Mouse (Mus musculus) midbrain, embryonic 12.5 days (tissue): ENCODE data around the gene Phkb. TPM values are rescaled to one million over a fixed set of nuclear protein-coding genes. Genes with fewer than 3 reads are reported as not detected.

Source experiments
- ATAC-seq: fragments of 200-750 bp; cut with Nextera tagmentation; 2 replicates; pipeline ENCODE4 v1.8.0; 2017; ENCODE audit warnings: low read depth, moderate TSS enrichment, moderate library complexity; ENCODE audit not compliant: low FRiP score
- H3K27ac ChIP-seq: fragments of 300-500 bp; sonication (generic); replicated peaks from 2 replicates; pipeline ENCODE4 v1.5.1; 2016; ENCODE audit warnings: mild to moderate bottlenecking
- H3K27me3 ChIP-seq: fragments of 300-500 bp; sonication (generic); 2 replicates; pipeline ENCODE4 v1.6.1; 2016; ENCODE audit warnings: mild to moderate bottlenecking
- H3K36me3 ChIP-seq: fragments of 300-500 bp; sonication (generic); 2 replicates; pipeline ENCODE4 v1.6.1; 2016
- H3K4me1 ChIP-seq: fragments of 300-500 bp; sonication (generic); 2 replicates; pipeline ENCODE4 v1.6.1; 2016
- H3K4me2 ChIP-seq: fragments of 300-500 bp; sonication (generic); replicated peaks from 2 replicates; pipeline ENCODE4 v1.6.1; 2016; ENCODE audit warnings: mild to moderate bottlenecking, moderate library complexity
- H3K4me3 ChIP-seq: fragments of 300-500 bp; sonication (generic); 2 replicates; pipeline ENCODE4 v1.5.1; 2016; ENCODE audit warnings: mild to moderate bottlenecking
- H3K9ac ChIP-seq: fragments of 300-500 bp; sonication (generic); replicated peaks from 2 replicates; pipeline ENCODE4 v1.6.1; 2016; ENCODE audit warnings: mild to moderate bottlenecking, moderate library complexity
- H3K9me3 ChIP-seq: fragments of 300-500 bp; sonication (generic); 2 replicates; pipeline ENCODE4 v1.6.1; 2016; ENCODE audit warnings: mild to moderate bottlenecking
- WGBS: fragments of 180-500 bp; shearing (Covaris S2); methylation state at CpG from one replicate; pipeline ENCODE4 v1.1.7; 2016; 5-methylcytosine and 5-hydroxymethylcytosine counted together
- polyA plus RNA-seq: library from polyadenylated mRNA; unstranded; fragments of >200 nt; fragmentation: Nextera tagmentation; extraction: Ambion mirVana; gene quantifications from 2 replicates; pipeline ENCODE4 v1.2.1, GENCODE M21; 2016

Gene Phkb
- polyA plus RNA-seq, 1 experiment from 2014 or later: 43.8 TPM

DNA sequence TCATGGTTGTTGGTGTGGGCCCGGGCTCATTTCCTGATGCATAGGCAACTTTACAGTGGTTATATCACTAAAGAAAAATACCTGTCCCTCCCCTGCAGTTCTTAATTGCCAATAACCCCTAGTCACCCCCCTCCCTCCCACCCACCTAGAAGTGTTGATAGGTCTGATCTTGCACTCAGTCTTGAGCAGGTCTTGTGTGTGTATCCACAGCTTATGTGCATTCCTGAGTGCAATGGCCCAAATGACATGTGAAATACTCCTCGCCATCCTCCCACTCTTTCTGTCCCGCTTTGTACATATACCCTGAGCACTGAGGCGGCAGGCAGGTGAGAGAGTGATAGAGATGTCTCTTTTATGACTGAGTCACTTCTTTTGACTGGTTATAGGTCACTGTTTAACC, 119.1 kb downstream of the Phkb start:
- H3K27me3 ChIP-seq: no peaks in the 10 kb centered on the region
- no peaks in the 10 kb centered on the region for H3K4me1 ChIP-seq
- H3K4me3 ChIP-seq: no peak overlapping the region
- WGBS: 94% methylated on average over 4 of the region's 4 CpGs
- H3K27ac ChIP-seq: no peak overlapping the region
- no peak for ATAC-seq
- no peak overlapping the region for H3K9ac ChIP-seq
- no peaks in the 10 kb centered on the region for H3K36me3 ChIP-seq
- H3K4me2 ChIP-seq: no peak overlapping the region
- no peaks in the 10 kb centered on the region for H3K9me3 ChIP-seq

DNA sequence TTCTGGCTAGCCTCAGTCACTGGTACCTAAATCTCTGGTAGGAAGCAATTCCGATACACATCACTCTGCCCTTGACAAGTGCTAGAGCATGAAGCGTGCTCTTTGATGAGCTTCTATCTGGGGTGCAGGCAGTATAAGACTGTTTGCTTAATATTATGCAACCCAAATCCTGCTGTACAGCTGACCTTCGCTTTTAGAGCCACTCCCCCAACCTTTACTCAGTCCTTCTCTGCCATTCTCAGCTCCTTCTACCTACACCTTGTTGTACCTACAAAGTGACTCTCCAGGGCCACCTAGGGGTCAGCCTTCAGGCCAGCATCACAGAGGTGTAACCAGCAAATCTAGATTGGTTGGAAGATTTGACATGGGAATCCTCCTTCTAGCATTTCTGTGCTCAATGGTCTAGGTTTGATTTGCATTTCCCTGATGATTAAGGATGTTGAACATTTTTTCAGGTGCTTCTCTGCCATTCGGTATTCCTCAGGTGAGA, 136.9 kb downstream of the Phkb start:
- no peak for ATAC-seq
- peaks cover 8% of the 10 kb centered on the region; the same call in 1 of the 2 replicates for H3K36me3 ChIP-seq
- H3K9me3 ChIP-seq: no peaks in the 10 kb centered on the region
- H3K4me3 ChIP-seq: no peak overlapping the region
- no peak overlapping the region for H3K4me2 ChIP-seq
- no peaks in the 10 kb centered on the region for H3K27me3 ChIP-seq
- no peak overlapping the region for H3K9ac ChIP-seq
- H3K4me1 ChIP-seq: no peaks in the 10 kb centered on the region
- WGBS: 95% methylated on average over 4 of the region's 4 CpGs
- no peak overlapping the region for H3K27ac ChIP-seq

DNA sequence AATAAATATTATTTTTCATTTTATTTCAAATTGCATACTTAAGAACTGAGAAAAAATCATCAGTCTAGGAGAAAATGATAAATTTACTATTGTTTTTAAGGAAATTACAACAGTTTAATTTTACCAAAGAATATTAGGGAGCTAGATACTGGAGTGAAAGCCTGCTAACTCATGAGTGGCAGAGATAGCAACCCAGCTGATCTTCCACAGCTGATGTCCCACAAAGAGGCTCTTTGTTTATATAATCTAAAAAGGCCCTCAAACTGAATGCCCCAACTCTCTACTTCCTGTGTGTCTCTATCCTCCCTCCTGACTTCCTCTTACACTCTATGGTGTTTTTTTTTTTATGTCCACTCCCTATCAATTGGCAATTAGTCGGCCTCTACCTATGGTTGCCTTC, 152.2 kb downstream of the Phkb start:
- Histone ChIP-seq H3K27ac (no peak overlapping the region), H3K4me1 (no peaks in the 10 kb centered on the region), H3K36me3 (no peaks in the 10 kb centered on the region), H3K4me2 (no peak overlapping the region), H3K9me3 (no peaks in the 10 kb centered on the region), H3K9ac (no peak overlapping the region), H3K27me3 (no peaks in the 10 kb centered on the region), H3K4me3 (no peak overlapping the region)
- WGBS: 93% methylated on average over 1 of the region's 1 CpGs
- ATAC-seq: no peak

DNA sequence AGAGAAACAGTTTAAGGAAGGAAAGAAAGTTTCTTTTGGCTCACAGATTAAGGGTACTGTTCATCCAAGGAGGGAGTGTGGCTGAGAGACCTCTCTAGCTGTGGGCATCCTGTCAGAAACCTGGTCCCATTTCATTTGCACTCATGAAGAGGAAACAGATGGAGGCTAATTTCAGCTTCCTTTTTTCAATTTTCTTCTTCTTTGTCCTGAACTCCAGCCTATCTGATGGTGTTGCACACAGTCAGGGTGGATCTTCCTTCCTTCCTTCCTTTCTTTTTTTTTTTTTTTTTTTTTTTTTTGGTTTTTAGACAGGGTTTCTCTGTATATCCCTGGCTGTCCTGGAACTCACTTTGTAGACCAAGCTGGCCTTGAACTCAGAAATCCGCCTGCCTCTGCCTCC, 152.9 kb downstream of the Phkb start:
- no peaks in the 10 kb centered on the region for H3K27me3 ChIP-seq
- H3K9me3 ChIP-seq: no peaks in the 10 kb centered on the region
- no peak overlapping the region for H3K4me2 ChIP-seq
- H3K36me3 ChIP-seq: no peaks in the 10 kb centered on the region
- WGBS: 100% methylated on average over 1 of the region's 1 CpGs
- H3K27ac ChIP-seq: no peak overlapping the region
- ATAC-seq: no peak
- H3K4me3 ChIP-seq: no peak overlapping the region
- no peak overlapping the region for H3K9ac ChIP-seq
- H3K4me1 ChIP-seq: no peaks in the 10 kb centered on the region

DNA sequence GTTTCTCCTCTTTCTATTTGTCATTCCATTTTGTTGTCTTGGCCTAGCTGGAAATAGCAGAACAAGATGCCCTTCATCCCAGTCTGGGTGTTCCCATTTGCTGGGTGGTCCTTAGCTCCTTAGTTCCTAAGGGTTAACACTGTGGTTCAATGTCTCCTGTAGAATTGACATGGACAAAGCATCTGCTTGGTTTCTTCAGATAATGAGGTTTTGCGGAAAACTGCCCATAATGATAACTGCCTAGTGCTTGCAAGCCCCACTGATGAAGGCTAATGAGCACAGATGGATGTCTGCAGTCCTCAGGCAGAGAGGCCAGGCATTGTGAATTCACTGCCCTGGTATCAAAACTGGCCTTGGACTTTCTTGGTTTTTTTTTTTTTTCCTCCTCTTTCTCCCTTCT, 155.2 kb downstream of the Phkb start:
- no peak for ATAC-seq
- H3K9ac ChIP-seq: no peak overlapping the region
- no peaks in the 10 kb centered on the region for H3K4me1 ChIP-seq
- H3K4me3 ChIP-seq: no peak overlapping the region
- no peaks in the 10 kb centered on the region for H3K9me3 ChIP-seq
- WGBS: 78% methylated on average over 1 of the region's 1 CpGs
- H3K27me3 ChIP-seq: no peaks in the 10 kb centered on the region
- H3K36me3 ChIP-seq: no peaks in the 10 kb centered on the region
- no peak overlapping the region for H3K4me2 ChIP-seq
- no peak overlapping the region for H3K27ac ChIP-seq

DNA sequence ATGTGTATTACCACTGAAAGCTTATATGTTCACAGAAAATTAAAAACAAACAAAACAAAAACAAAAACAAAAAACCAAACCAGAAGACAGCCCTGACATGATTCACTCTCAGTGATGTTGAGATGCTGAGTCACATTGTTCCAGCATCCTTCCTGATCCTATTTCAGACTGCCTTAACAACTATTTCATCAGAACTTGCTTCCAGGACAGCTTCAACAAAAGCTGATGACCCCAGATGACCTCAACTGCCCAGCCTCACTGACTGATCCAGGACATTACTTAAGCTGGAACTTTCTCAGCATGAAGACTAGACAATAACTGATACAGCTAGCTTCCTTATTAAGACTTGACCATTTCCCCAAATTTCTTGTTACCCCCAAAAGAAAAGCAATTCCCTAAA, 165.7 kb downstream of the Phkb start:
- Histone ChIP-seq H3K4me3 (no peak overlapping the region), H3K4me1 (no peaks in the 10 kb centered on the region), H3K4me2 (no peak overlapping the region), H3K9me3 (no peaks in the 10 kb centered on the region), H3K27me3 (no peaks in the 10 kb centered on the region), H3K27ac (no peak overlapping the region), H3K9ac (no peak overlapping the region), H3K36me3 (no peaks in the 10 kb centered on the region)
- no peak for ATAC-seq

DNA sequence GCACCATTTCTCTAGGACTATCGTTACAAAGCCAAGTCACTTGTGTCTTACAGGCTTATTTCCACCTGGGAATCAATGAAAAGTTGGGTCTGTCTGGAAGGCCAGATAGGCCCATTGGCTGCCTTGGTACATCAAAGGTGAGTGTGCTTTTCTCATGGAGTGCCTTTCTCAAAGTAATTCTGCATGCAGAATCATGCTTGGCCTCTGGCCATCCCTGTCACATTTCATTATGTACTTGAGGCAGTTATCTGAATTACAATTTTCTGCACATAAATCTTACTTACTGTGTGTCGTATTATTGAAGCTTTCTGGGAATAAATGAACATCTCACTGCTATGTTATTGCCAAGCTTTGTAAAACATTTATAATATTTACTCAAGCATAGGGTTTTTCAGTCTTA, 176.0 kb downstream of the Phkb start:
- Histone ChIP-seq H3K27ac (no peak overlapping the region), H3K27me3 (no peaks in the 10 kb centered on the region), H3K4me1 (no peaks in the 10 kb centered on the region), H3K4me2 (no peak overlapping the region), H3K4me3 (no peak overlapping the region), H3K36me3 (no peaks in the 10 kb centered on the region), H3K9ac (no peak overlapping the region), H3K9me3 (no peaks in the 10 kb centered on the region)
- ATAC-seq: no peak
- WGBS: 86% methylated on average over 2 of the region's 2 CpGs

DNA sequence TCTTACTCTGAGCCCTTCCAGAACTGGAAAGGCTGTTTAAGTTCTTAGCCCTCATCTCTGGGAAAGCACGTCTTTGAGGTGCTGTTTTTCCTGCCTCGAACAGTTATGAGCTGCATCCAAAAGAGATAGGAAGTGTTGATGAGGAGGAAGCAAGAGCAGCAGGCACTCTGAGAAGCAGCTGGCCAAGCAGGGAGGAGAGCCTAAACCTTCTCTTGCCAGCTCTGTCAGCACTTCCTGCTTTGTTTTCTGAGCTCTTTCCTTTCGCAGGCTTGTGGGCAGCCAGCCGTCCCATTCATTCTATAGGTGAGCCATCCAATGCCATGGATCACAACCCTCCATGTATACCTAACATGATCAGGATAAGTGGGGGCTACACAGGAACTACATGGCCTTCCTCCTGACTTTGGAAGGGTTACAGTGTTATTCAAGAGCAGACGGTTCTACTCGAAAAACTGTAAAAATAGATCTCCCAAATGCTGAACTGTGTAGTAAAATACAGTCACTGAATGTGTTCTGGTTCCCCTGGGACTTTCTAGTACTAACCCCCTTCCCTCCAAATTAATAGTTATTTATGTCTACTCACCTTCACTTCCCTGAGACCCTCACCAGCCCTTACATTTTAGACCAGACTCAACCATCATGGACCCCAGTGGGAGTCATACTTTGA, 188.0 kb downstream of the Phkb start:
- no peaks in the 10 kb centered on the region for H3K27me3 ChIP-seq
- no peak overlapping the region for H3K27ac ChIP-seq
- H3K9me3 ChIP-seq: no peaks in the 10 kb centered on the region
- ATAC-seq: no peak
- no peak overlapping the region for H3K4me2 ChIP-seq
- H3K9ac ChIP-seq: no peak overlapping the region
- no peaks in the 10 kb centered on the region for H3K4me1 ChIP-seq
- peaks cover 3% of the 10 kb centered on the region for H3K36me3 ChIP-seq
- 81% methylated on average over 6 of the region's 6 CpGs for WGBS
- no peak overlapping the region for H3K4me3 ChIP-seq

DNA sequence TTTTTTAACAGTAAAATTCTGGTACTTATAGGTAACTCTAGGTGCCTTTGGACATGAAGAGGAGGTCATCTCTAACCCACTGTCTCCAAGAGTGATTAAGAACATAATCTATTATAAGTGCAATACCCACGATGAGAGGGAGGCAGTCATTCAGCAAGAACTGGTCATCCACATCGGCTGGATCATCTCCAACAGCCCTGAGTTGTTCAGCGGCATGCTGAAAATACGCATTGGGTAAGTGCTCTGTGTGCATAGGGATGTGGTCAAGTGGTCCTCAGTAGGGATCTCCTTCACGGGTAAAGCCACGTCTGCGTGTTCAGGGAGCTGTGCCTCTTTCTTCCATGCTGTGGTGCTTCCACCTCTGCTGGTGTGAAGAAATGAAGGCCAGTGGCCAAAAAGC, 188.7 kb downstream of the Phkb start:
- H3K4me3 ChIP-seq: no peak overlapping the region
- no peak overlapping the region for H3K4me2 ChIP-seq
- no peaks in the 10 kb centered on the region for H3K4me1 ChIP-seq
- no peaks in the 10 kb centered on the region for H3K27me3 ChIP-seq
- no peak for ATAC-seq
- peaks cover 3% of the 10 kb centered on the region for H3K36me3 ChIP-seq
- no peak overlapping the region for H3K27ac ChIP-seq
- H3K9me3 ChIP-seq: no peaks in the 10 kb centered on the region
- 94% methylated on average over 7 of the region's 7 CpGs for WGBS
- H3K9ac ChIP-seq: no peak overlapping the region

DNA sequence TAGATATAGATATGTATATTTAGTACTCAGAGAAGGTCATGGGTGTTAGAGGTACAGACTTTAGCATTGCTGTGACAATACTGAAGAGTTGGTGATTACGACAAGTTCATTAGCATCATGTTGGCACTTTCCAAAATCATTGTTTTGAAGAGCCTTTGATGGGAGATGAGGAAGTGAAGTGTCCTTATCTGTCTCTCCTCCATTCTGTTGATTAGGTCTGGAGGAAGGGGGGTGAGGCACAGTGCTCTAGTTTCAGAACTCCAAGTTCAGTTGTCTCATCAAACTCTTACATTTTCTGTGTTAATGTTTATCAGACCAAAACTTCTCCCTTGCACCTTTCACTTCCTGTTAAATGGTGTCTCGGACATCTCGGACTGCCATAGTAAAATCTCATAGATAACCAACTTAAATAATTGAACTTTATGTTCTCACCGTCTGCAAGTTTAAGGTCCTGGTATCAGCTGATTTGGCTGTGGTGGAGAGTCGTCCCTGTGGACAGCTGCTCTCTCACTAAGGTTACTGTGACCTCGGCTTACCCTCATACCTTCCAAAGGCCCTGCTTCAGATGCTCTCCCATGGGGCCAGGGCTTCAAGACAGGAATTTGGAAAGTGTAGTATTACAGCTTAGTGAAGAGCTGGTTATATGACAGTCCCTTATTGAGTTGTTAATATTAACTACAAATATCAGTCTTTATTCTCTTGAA, 194.1 kb downstream of the Phkb start:
- Histone ChIP-seq H3K36me3 (no peaks in the 10 kb centered on the region; the same call in 1 of the 2 replicates), H3K9ac (no peak overlapping the region), H3K4me2 (no peak overlapping the region), H3K9me3 (no peaks in the 10 kb centered on the region), H3K27me3 (no peaks in the 10 kb centered on the region), H3K27ac (no peak overlapping the region), H3K4me3 (no peak overlapping the region), H3K4me1 (no peaks in the 10 kb centered on the region)
- WGBS: 88% methylated on average over 6 of the region's 6 CpGs
- ATAC-seq: no peak

DNA sequence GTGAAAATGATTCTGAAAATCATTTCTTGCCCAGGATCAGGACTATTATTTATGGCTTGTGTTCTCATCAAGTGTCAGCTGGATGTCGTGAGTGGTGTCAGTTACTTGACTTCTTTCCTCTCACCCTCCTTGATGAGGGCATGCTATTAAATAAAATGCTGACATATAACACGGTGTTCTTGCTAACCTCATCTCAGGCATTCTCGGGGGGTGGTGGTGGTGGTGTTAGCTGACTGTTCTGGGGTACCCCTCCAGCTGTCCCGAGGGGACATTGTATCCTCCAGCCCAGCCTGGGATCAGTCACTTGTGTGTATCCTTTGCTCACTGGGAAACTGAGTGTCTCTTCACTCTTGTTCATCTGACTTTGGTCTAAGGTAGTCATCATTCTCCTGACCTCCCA, 194.6 kb downstream of the Phkb start:
- H3K4me1 ChIP-seq: no peaks in the 10 kb centered on the region
- H3K36me3 ChIP-seq: no peaks in the 10 kb centered on the region; the same call in 1 of the 2 replicates
- H3K9ac ChIP-seq: no peak overlapping the region
- no peak overlapping the region for H3K4me3 ChIP-seq
- H3K27ac ChIP-seq: no peak overlapping the region
- 85% methylated on average over 4 of the region's 4 CpGs for WGBS
- no peak overlapping the region for H3K4me2 ChIP-seq
- no peak for ATAC-seq
- H3K9me3 ChIP-seq: no peaks in the 10 kb centered on the region
- H3K27me3 ChIP-seq: no peaks in the 10 kb centered on the region

DNA sequence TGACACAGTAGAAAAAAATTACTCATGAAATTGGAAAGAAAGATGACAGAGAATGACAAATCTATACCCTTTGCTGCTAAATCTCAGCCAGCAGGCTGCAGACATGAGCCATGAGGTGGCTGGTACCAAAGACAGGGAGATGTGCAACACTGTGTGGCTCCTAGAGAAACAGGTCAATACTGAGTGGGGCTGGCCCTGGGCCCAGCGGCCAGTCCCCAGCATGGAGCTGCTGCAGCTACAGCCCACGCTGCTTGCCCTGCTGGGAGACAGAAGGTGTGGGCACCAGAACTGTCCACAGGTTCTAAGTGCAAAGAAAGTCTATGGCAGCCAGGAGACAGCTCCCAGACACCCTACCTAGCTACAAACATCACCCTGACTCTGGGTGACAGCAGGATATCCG, 197.7 kb downstream of the Phkb start:
- 0 out of 2 replicates have a peak, but pooled peaks cover 3% of the 10 kb centered on the region for H3K4me1 ChIP-seq
- no peaks in the 10 kb centered on the region for H3K9me3 ChIP-seq
- H3K4me2 ChIP-seq: no peak overlapping the region
- H3K4me3 ChIP-seq: no peak overlapping the region
- H3K36me3 ChIP-seq: no peaks in the 10 kb centered on the region
- no peak for ATAC-seq
- no peaks in the 10 kb centered on the region for H3K27me3 ChIP-seq
- no peak overlapping the region for H3K9ac ChIP-seq
- no peak overlapping the region for H3K27ac ChIP-seq
- 75% methylated on average over 3 of the region's 3 CpGs for WGBS
